Mouse (Mus musculus) left cerebral cortex, postnatal 4 days (tissue): ENCODE results near the gene Olfr533. TPM values are rescaled to one million over a fixed set of nuclear protein-coding genes. Genes with fewer than 3 reads are reported as not detected.
"Not testable (repeated sequence)": the region's sequence is repeated elsewhere in the genome, so short reads cannot be mapped to it uniquely, and the experiment has no call there.

Experiments
- DNase-seq: peaks from one replicate; pipeline ENCODE4 v3.0.0-alpha.2; 2022
- intact Hi-C: fragments of 180-260 bp; cut with DNase I; formaldehyde crosslinking; loops from one replicate; pipeline ENCODE4 v1.15.1; 2025
- total RNA-seq, 2 experiments: library from RNA; stranded (reverse); gene quantifications; 2 replicates each; pipeline ENCODE4 v1.2.3; 2021

The Olfr533 gene
- not detected for total RNA-seq

- DNase-seq, intact Hi-C loops: not testable (repeated sequence)
These were observed at the start of gene Olfr533 for GRCm38 (mm10) chr7:140463070-140463469. Gene Olfr533 (plus strand): TSS chr7:140463370.

- intact Hi-C loops = no loop called here
- DNase-seq = no peak
These were observed 41.6 kb upstream of the Olfr533 start, which contains the start of gene Olfr532 for GRCm38 (mm10) chr7:140421539-140421938. Gene Olfr532 (minus strand): TSS chr7:140421639.

GRCm38 (mm10) chr7:140443141-140443540, 20.0 kb upstream of the Olfr533 start:
- no peak for DNase-seq
- intact Hi-C loops = no loop called here

- no peak for DNase-seq
- intact Hi-C loops = no loop called here
These were observed 14.7 kb downstream of the Olfr533 start for GRCm38 (mm10) chr7:140477886-140478285.

- intact Hi-C loops = no loop called here
- DNase-seq = no peak
These were observed 15.6 kb downstream of the Olfr533 start for GRCm38 (mm10) chr7:140478733-140479132.

- no peak for DNase-seq
- intact Hi-C loops = no loop called here
These were observed 20.7 kb downstream of the Olfr533 start, which contains the start of gene Olfr535 for GRCm38 (mm10) chr7:140483916-140484315. Gene Olfr535 (plus strand): TSS chr7:140484216.

GRCm38 (mm10) chr7:140488981-140489380, 25.8 kb downstream of the Olfr533 start:
- no peak for DNase-seq
- intact Hi-C loops = no loop called here

- intact Hi-C loops = no loop called here
- no peak for DNase-seq
These were observed 31.1 kb downstream of the Olfr533 start for GRCm38 (mm10) chr7:140494231-140494630.

- DNase-seq = no peak
- intact Hi-C loops = no loop called here
These were observed 31.5 kb downstream of the Olfr533 start for GRCm38 (mm10) chr7:140494702-140495101.

- intact Hi-C loops = not testable (repeated sequence)
- peak; percentile 51 for DNase-seq
These were observed 44.3 kb downstream of the Olfr533 start, which contains the start of gene Olfr536 for GRCm38 (mm10) chr7:140507346-140508021. Gene Olfr536 (minus strand): TSS chr7:140507396.

Other genes with a start within 250 kb of the Olfr533 start
- under 1 TPM; 0.32 to 0.58 TPM for gene Cd163l1, start 245.1 kb upstream of the Olfr533 start, total RNA-seq
- gene 5830411N06Rik, start 216.1 kb upstream of the Olfr533 start, total RNA-seq = not detected
- gene Olfr525, start 142.5 kb upstream of the Olfr533 start, total RNA-seq = not detected
- gene Olfr527, start 129.4 kb upstream of the Olfr533 start, total RNA-seq = not detected
- not detected for gene Olfr60, start 101.7 kb upstream of the Olfr533 start, total RNA-seq
- not detected for gene Olfr530, start 87.0 kb upstream of the Olfr533 start, total RNA-seq
- gene Olfr531, start 60.5 kb upstream of the Olfr533 start, total RNA-seq = not detected
- not detected for gene Olfr532, start 41.7 kb upstream of the Olfr533 start, total RNA-seq
- not detected for gene Olfr535, start 20.8 kb downstream of the Olfr533 start, total RNA-seq
- not detected for gene Olfr536, start 44.0 kb downstream of the Olfr533 start, total RNA-seq
- gene Olfr538, start 104.5 kb downstream of the Olfr533 start, total RNA-seq = not detected
- gene Olfr46, start 137.9 kb downstream of the Olfr533 start, total RNA-seq = under 1 TPM in 1 of 2 experiments, not detected in 1; 0.10 TPM
- not detected for gene Olfr61, start 165.6 kb downstream of the Olfr533 start, total RNA-seq
- gene Olfr53, start 183.1 kb downstream of the Olfr533 start, total RNA-seq = not detected
- gene Olfr539, start 196.6 kb downstream of the Olfr533 start, total RNA-seq = under 1 TPM; 0.02 to 0.08 TPM
- gene Olfr45, start 218.6 kb downstream of the Olfr533 start, total RNA-seq = under 1 TPM; 0.06 to 0.08 TPM
- gene Olfr541, start 233.9 kb downstream of the Olfr533 start, total RNA-seq = not detected